Mouse (Mus musculus) spleen, adult 2 months (tissue): Measurements from ENCODE around the gene Gm17617. TPM values are rescaled to one million over a fixed set of nuclear protein-coding genes. Genes with fewer than 3 reads are reported as not detected.
A peak's percentile ranks its signal among the peaks of the same experiment; 100 is the strongest.

ENCODE experiments used
- DNase-seq, 2 experiments: peaks; one replicate each; pipeline versions ENCODE4 v3.0.0 to v3.0.0-alpha.2; 2012 to 2021; ENCODE audit warnings: low spot score in 2 of 2, low read depth in 1 of 2
- H3K27ac ChIP-seq: fragments of 200-500 bp; 2 replicates; pipeline ENCODE4 v1.5.1; 2012; ENCODE audit warnings: low read length, inconsistent platforms; ENCODE audit not compliant: insufficient read depth
- H3K27me3 ChIP-seq: fragments of 200-500 bp; 2 replicates; pipeline ENCODE4 v1.6.1; 2012; ENCODE audit warnings: mild to moderate bottlenecking, moderate library complexity, low read length, inconsistent platforms; ENCODE audit not compliant: control insufficient read depth, insufficient read depth
- H3K36me3 ChIP-seq: fragments of 200-500 bp; 2 replicates; pipeline ENCODE4 v1.6.1; 2012; ENCODE audit warnings: mild to moderate bottlenecking, low read length, inconsistent platforms; ENCODE audit not compliant: control insufficient read depth, insufficient read depth
- H3K4me1 ChIP-seq: fragments of 200-500 bp; 2 replicates; pipeline ENCODE4 v1.6.1; 2011; ENCODE audit warnings: inconsistent platforms; ENCODE audit not compliant: control insufficient read depth, insufficient read depth, insufficient read length
- H3K4me3 ChIP-seq: fragments of 200-500 bp; 2 replicates; pipeline ENCODE4 v1.5.1; 2011; ENCODE audit warnings: mild to moderate bottlenecking, inconsistent platforms; ENCODE audit not compliant: insufficient read depth, insufficient read length; ENCODE audit errors: extremely low read depth
- CTCF ChIP-seq: fragments of 200-500 bp; IDR thresholded peaks from 2 replicates; pipeline ENCODE4 v1.5.1; 2011; ENCODE audit warnings: mild to moderate bottlenecking, inconsistent platforms; ENCODE audit not compliant: insufficient read depth, insufficient read length, insufficient replicate concordance; ENCODE audit errors: extremely low read depth
- POLR2A ChIP-seq: fragments of 200-500 bp; IDR thresholded peaks from 2 replicates; pipeline ENCODE4 v1.6.1; 2011; ENCODE audit warnings: low read depth, low read length, inconsistent platforms
- WGBS: fragments of 180-500 bp; shearing (Covaris S2); methylation state at CpG from one replicate; pipeline ENCODE4 v1.1.7; 2018; 5-methylcytosine and 5-hydroxymethylcytosine counted together
- polyA plus RNA-seq: library from polyadenylated mRNA; depleted of rRNA; stranded (reverse); fragments of >200 nt; gene quantifications from 2 replicates; pipeline ENCODE4 v1.2.3, GENCODE M21; 2012

The Gm17617 gene
- polyA plus RNA-seq, 1 experiment: not detected

DNA sequence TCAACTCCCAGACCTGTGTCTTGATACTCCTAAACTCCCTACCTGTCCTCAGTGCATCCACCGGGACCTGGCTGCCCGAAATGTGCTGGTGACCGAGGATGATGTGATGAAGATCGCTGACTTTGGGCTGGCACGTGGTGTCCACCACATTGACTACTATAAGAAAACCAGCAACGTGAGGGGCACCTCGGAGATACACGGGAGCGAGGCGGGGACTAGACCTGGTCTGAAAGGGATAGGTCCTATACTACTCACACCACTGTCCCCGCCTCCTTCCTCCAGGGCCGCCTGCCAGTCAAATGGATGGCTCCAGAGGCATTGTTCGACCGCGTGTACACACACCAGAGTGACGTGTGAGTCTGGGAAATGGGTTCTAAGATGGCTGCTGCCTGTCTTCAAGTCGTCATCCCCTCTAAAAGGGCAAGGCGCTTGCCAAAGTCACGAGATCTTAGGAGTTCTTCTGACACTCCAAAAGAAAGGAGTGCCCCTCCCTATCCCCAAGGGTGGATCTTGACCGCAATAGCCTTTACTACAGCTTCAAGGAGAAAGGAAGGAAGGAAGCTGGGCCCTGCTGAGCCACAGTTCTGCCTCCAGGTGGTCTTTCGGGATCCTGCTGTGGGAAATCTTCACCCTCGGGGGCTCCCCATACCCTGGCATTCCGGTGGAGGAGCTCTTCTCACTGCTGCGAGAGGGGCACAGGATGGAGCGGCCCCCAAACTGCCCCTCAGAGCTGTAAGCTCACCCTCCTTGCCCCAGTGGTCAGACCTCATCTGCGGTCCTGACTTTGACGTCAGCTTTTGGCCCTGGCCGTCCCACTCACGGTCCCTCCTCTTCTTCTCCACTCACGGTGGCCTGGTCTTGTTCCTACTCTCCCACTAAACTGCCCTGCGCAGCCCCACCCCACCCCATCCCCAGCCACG is 33.7 kb upstream of the Gm17617 start:
- no peak overlapping the region for H3K27ac ChIP-seq
- H3K36me3 ChIP-seq: no peaks in the 10 kb centered on the region
- TF ChIP-seq CTCF: no peak
- TF ChIP-seq POLR2A: no peak
- peaks cover 2% of the 10 kb centered on the region; the same call in 1 of the 2 replicates for H3K27me3 ChIP-seq
- H3K4me3 ChIP-seq: no peak overlapping the region
- DNase-seq: no peak
- H3K4me1 ChIP-seq: no peaks in the 10 kb centered on the region
- 86% methylated on average over 32 of the region's 32 CpGs for WGBS

DNA sequence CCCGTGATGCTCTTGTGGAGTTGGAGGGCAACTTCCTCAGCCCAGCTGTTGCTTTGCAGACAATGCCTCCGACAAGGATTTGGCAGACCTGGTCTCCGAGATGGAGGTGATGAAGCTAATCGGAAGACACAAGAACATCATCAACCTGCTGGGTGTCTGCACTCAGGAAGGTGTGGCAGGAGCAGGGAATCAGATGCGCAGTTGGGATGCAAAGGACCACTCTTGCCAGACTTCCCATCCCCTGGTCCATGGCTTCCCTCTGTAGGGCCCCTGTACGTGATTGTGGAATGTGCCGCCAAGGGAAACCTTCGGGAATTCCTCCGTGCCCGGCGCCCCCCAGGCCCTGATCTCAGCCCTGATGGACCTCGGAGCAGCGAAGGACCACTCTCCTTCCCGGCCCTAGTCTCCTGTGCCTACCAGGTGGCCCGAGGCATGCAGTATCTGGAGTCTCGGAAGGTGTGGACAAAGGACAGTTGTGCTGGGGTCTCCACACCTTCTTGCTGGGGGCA is 32.5 kb upstream of the Gm17617 start:
- no peaks in the 10 kb centered on the region for H3K4me1 ChIP-seq
- TF ChIP-seq CTCF (no peak), POLR2A (no peak)
- H3K27me3 ChIP-seq: no peaks in the 10 kb centered on the region
- no peak for DNase-seq
- H3K4me3 ChIP-seq: no peak overlapping the region
- no peak overlapping the region for H3K27ac ChIP-seq
- H3K36me3 ChIP-seq: no peaks in the 10 kb centered on the region
- WGBS: 90% methylated on average over 16 of the region's 16 CpGs

DNA sequence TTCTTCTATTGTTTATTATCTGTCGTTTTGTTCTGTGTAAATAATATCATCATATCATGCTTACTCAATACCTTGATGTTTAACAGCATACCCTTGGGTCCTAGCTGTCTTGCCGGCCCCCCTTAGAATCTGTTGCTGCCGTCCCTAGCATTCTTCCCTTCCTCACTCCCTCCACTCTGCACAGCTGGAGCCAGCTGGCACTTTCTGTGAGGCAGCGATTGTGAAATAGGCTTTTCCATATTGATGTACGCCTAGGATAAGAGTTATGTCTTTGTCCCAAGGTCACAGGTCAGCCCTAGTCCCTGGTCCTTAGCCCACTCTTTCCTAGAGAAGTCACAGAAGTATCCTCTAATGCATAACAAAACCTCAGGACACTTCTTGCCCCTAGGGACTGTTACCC is 30.2 kb upstream of the Gm17617 start:
- no peak for DNase-seq
- Histone ChIP-seq H3K4me3 (no peak overlapping the region), H3K27me3 (no peaks in the 10 kb centered on the region), H3K4me1 (no peaks in the 10 kb centered on the region), H3K36me3 (no peaks in the 10 kb centered on the region), H3K27ac (no peak overlapping the region)
- 72% methylated on average over 5 of the region's 5 CpGs for WGBS
- TF ChIP-seq CTCF: no peak

DNA sequence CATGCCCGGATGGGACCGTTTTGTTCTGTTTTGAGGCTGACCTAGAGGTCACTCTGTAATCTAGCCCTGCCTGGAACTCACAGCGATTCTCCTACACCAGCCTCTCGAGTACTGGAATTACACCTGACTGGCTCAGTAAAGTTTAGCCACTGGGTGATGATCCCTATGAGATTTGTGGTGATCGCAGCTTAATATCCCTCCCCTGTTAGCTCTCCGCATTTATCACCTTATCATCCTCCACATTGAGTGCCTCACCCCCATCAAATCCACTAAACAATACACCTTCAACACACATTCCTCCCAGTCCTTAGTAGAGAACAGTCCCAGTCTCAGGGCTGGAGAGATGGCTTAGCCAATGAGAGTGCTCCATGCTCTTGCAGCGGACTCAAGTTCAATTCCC is 29.0 kb upstream of the Gm17617 start:
- TF ChIP-seq CTCF: no peak
- no peak for TF ChIP-seq POLR2A
- Histone ChIP-seq H3K4me3 (no peak overlapping the region), H3K27me3 (no peaks in the 10 kb centered on the region), H3K4me1 (no peaks in the 10 kb centered on the region), H3K36me3 (no peaks in the 10 kb centered on the region), H3K27ac (no peak overlapping the region)
- 79% methylated on average over 7 of the region's 7 CpGs for WGBS
- DNase-seq: no peak

DNA sequence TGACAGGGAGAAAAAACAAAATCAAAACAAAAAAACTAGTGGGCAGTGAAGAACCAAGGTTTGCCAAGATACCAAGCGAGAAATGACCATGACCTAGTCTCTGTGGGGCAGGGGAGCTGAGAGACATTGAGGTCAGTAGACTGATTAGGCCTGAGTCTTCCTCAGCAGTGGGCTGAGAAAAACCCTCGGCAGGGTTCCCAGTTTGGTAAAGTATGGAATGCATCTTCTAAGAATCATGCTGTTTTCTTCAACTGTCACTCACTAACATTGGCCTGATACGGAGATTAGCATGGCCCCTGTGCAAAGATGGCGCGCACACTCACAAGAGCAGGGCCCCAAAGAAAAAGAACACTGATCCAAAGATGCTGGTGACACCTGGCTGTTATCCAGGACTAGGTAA is 20.6 kb upstream of the Gm17617 start:
- WGBS: 92% methylated on average over 5 of the region's 5 CpGs
- Histone ChIP-seq H3K27me3 (peaks cover 14% of the 10 kb centered on the region), H3K4me1 (peaks cover 5% of the 10 kb centered on the region; the same call in 1 of the 2 replicates), H3K4me3 (no peak overlapping the region), H3K27ac (no peak overlapping the region), H3K36me3 (no peaks in the 10 kb centered on the region)
- TF ChIP-seq POLR2A (no peak), CTCF (no peak)
- DNase-seq: no peak

DNA sequence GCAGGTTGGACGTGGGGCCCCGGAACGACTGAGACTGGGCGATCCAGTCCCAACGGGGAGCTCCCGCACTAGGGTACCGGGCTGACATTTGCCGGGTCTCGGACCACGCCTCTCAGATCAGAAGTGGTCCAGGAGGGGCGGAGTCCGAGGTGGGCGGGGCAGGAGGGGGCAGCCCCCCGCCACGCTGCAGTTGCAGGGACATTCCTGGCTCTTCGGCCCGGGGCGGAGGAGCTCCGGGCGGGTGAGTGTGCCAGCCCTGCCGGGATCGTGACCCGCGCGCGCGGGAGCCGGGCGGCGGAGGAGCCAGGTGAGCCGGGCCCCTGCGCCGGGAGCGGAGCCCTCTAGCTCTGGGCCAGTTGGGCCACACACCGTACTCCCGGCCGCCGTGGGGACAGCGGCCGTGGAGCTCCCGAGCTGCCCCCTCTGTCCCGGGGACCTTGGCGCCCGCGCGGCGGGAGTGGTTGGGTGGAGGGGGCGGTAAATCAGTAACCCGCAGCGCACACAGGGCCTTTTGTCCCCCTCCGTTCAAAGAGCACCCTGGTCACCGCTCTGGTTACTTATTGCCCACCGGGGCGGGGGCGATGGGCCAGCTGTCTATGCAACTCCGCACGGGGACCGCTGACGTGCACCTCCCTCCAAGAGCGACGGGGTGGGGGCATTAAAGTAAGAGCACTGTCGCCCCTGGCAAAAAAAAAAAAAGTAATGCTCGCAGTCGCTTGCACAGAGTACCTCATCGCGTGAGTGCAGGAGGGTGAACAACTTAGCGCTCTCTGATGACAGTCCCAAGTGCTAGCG is 19.5 kb upstream of the Gm17617 start, which contains the start of gene Fgfr4:
Gene Fgfr4, plus strand, starts transcription at position 20 of the 795 bp plus-strand sequence.
- TF ChIP-seq POLR2A (no peak), CTCF (no peak)
- Histone ChIP-seq H3K27me3 (peaks cover 14% of the 10 kb centered on the region), H3K4me1 (peaks cover 5% of the 10 kb centered on the region; the same call in 1 of the 2 replicates), H3K27ac (no peak within 1 kb of the TSS), H3K4me3 (peak within 1 kb of the TSS; percentile 15), H3K36me3 (no peaks in the 10 kb centered on the region)
- WGBS: 5% methylated on average over 68 of the region's 68 CpGs
- no peak for DNase-seq
